Mouse (Mus musculus) cerebellum, postnatal 14 days (tissue): ENCODE results near the gene Ankrd34c.

Experiments used
- DNase-seq, 2 experiments: peaks; one replicate each; pipeline ENCODE4 v3.0.0; 2021; ENCODE audit warnings: mixed read lengths in 2 of 2

Ankrd34c gene

GRCm38 (mm10) chr9:89738295-89738694 lies at the start of gene Ankrd34c:
TSS of gene Ankrd34c (minus strand) at chr9:89738475.
- DNase-seq, result peak; percentile 35 to 38

GRCm38 (mm10) chr9:89787532-89787931 lies 49.3 kb upstream of the Ankrd34c start:
- DNase-seq, result no peak

GRCm38 (mm10) chr9:89781395-89781927 lies 43.2 kb upstream of the Ankrd34c start:
- no peak for DNase-seq

DNA sequence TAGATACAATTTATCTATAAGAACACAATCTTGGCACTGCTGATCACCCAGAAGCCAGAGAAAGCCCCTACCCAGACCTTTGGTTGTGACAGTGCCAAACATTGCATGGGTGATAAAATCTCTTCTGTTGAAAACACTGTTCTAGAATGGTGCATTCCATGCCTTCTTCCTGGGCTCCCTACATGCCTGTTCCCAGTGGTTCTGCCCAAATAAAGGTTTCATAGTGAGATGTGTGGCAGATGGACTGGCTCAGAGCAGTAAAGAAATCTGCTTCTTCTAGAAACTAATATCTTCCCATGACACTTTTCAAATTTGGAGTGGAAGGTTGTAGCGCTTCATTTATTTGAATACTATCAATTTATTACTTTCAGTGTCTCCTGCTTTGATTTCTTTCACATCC lies 41.0 kb upstream of the Ankrd34c start:
- DNase-seq, result no peak

DNA sequence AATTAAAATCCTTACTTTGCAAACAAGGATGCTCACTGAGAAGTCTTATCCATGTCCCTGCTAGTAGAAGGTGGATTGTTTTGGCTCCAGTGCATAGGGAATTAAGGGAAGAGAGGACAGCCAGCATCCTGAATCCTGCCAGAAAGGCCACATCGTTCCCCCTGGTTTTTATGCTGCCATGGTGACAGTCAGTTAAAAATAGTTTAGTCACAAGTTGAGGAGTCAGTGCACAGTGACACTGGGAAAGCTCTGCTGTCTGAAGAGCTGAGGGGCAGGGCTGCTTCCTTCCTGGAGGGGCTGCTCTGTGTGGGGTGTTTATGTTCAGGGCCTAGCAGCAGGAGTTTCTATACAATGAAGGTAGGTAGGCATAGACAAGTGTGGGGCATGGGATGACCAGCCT lies 32.9 kb upstream of the Ankrd34c start:
- peak in 1 of 2 experiments; percentile 15 for DNase-seq

DNA sequence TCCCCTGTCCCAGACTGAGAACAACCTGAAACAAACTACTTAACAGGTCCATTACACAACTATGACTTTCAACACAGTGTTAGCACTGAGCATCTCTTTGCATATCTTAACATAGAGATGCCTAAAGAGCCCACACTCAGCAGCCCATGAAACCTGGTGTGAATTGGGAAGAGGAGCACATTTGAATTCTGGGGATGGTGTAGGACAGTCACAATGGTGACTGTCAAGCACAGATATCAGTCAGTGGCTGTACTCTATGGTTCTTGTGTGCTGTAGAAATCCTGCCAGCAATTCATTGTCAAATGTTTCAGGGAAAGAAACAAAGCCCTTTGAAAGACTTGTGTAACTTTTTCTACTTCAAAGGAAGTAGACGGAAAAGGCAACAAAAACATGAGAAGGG lies 23.7 kb upstream of the Ankrd34c start:
- no peak for DNase-seq

- DNase-seq, result no peak
Measured at GRCm38 (mm10) chr9:89758569-89758968, 20.3 kb upstream of the Ankrd34c start.

- no peak for DNase-seq
Measured at GRCm38 (mm10) chr9:89758139-89758538, 19.9 kb upstream of the Ankrd34c start.

GRCm38 (mm10) chr9:89757571-89757970 lies 19.3 kb upstream of the Ankrd34c start:
- DNase-seq, result no peak

DNA sequence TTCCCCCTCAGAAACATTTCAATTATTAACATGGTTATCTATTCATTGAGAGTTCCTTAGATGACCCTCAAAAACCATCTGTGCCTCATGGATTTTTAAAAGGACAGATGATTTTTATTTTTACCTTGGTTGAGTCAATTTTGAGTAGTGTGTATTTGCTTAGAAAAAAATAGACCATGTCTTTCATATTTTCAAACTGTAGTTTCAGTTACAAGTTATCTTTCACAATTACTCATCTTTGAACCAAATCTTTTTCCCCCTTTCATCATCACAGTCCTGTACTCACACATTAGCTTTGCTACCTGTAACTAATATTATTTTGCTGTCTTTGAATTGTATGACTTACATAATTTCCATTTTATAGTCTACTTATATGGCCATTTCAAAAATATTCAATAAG lies 1.8 kb upstream of the Ankrd34c start:
- DNase-seq, result no peak

DNA sequence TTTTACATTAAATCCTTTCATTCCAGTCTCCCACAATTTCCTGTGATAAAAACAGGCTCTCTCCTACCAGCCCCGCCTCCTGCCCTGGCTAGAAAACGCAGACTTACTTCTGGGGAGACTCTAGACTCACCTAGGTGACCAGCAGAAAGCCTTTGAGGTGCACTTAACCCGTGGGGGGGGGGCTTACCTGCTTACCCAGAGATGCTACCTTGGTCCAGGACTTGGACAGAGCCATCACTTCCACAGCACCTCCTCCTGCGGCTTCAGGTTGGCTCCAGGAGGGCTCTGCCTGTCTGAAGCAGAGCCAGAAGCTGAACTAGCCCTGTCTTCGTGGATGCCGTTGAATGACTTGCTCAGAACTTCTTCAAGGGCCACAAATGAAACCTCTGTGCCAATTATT lies 387 bp downstream of the Ankrd34c start:
- DNase-seq, result peak in 1 of 2 experiments; percentile 1

DNA sequence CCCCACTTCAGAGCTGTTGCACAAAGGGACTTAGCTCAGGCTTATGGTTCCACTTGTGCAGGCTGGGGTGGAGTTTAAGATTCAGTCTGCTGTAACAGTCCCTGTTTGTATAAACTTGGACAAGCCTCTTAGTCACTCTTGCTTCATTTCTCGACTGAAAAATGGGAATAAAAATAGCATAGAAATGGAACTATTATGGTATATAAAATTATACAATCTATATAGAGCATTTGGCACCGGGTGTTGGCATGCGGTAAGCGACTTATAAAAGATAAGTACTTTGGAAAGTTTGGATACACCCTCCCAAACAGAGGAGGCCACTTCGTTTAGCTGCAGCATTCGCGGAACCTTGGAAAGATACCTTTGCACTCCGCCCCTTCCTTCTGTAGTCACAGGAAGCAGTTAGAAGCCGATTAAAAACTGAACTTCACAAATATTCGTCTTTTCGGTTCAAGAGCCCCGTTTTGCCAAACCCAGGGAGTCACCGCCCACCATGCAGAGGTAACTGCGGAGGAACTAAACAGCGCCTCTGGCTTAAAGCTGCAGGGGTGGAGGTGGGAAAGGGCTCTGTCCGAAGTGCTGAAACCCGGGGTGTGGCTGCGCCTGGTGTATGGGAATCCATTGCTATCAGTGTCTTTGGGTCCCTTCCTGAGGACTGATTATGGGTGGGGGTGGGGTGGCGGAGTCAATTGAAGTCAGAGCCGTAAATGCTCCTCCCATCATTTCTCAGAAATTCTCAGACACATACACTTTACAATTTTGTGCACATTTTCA lies 1.2 kb downstream of the Ankrd34c start:
- DNase-seq, result no peak

- peak; percentile 35 to 40 for DNase-seq
Measured at GRCm38 (mm10) chr9:89706906-89707305, 31.4 kb downstream of the Ankrd34c start.

DNA sequence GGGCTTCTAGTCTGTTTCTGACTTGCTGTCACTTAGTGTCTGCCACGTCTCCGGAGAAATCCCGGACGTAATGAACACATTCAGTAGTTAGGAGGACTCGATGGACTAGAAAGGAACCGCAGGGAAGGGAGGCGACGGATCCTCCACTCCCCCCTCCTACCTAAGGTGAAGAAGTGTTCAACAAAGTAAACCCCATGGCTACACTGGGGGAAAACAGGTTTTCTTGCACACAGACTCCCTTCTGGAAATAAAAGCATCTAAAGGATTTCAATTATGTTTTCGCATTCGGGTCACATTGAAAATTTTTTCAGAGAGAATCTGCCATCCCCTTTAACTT lies 33.1 kb downstream of the Ankrd34c start:
- no peak for DNase-seq

DNA sequence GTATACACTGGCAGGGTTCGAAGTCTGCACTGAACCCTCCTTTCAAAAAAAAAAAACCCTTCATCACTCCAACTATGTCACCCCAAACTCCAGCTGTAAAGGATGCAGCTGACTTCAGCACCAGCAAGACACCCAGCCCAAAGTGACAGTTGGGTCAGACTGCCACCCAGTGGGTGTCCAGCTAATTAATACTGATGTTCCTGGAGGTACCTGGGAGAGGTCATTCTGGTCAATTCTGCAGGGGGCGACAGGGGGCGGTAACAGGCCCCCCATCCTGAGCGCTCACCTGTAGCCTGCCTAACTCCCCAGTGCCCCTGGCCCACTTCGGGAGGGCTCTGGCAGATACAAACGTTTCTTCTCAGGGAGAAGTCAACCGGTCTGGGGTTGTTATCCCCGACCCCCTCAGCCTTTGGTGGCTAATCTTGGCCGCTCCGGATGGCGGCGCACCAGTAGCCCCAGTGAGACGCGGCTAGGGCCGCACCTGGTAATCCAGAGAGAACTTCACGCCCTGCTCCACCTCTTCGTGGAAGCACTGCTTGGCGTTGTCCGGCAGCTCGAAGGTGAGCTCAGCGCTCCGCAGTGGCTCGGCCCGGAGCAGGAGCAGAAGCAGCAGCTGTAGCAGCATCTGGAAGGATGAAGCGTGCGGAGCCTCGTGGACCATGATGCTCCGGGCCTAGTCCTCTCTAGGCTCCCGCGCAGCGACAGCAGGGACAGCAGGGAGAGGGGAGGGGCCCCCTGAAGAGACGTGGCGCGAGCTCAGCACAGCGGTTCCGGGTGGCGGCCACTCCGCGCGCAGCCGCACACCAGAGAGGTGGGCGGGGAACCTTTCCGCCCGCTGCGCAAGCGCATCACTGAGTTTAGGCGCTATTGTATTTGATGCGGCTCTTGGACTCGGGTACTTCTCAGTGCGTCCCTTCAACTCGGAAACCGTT lies 33.7 kb downstream of the Ankrd34c start, which contains the start of gene Tmed3:
TSS of gene Tmed3 (minus strand) at position 804 of the 932 bp plus-strand sequence.
- peak; percentile 84 to 90 for DNase-seq

DNA sequence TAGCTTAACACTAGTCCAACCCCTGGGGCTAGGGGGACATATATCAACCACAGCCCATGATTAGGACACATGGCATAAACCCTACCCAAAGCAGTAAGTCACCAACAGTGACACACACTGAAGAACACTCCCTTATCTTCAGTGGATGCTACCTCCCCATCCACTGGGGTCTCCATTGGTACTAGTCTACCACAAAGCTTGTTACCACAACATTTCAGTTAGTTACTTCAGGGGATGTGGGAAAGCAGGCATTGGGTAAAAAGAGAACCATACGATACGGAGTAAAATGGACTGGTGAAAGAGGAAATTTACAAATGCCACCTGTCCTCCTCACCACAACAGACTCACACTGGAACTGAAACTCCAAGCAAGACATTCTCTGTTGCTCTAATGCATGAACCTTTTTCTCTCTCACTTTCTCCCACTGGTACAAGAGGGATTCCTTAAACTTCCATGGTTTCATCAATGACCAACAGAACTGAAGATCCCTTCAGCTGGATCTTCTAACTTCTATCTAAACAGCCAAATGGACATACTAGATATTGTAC lies 37.3 kb downstream of the Ankrd34c start:
- DNase-seq, result no peak

DNA sequence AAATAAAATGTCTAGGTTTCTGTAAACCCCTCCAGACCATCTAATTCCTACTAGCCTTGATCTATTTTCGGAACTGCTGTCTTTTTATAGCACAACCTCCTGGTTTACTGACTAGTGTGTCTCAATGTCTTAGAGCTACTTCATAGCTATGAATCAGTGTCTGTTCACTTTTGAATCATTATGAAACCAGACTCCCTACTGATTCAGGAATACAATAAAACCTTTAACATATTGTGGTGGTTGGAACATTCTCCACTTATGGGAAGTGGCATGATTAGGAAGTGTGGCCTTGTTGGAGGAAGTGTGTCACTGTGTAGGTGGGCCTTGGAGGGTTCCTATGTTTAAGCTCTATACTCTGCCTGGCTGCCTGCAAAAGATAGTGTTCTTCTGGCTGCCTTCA lies 43.1 kb downstream of the Ankrd34c start:
- no peak for DNase-seq

GRCm38 (mm10) chr9:89693670-89694069 lies 44.6 kb downstream of the Ankrd34c start:
- DNase-seq, result no peak

GRCm38 (mm10) chr9:89689179-89689578 lies 49.1 kb downstream of the Ankrd34c start:
- DNase-seq, result no peak

DNA sequence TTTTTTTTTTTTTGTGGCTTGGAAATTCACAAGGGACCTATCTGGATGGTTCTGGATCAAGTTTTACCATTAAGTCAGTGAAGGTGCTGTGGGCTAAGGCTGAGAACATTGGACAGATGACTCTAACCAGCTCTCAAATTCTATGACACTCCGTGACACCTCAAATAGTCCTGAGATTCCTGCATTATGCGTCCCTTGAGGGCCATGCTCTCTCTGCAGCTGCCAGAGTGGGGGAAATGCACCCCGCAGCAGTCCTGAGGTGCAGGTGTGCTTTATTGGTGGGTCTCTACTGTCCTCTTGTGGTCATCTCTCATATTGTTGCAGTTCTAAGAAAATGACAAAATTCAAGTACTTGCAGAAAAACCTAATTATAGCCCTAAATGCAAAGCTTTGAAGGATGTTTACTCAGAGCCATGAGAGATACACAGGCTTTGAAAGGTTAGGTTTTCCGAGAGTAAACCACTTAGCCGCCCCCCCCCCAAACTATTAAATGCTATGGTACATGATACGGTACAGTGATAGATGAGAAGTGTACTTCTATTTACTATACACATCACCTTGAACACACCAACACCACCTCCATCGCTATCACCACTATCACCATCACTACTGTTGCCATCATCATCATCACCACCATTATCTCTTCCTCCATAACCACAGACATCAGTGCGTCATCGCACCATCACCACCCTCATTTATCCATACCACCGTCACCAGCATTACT lies 50.6 kb downstream of the Ankrd34c start:
- DNase-seq, result peak; percentile 38 to 44

DNA sequence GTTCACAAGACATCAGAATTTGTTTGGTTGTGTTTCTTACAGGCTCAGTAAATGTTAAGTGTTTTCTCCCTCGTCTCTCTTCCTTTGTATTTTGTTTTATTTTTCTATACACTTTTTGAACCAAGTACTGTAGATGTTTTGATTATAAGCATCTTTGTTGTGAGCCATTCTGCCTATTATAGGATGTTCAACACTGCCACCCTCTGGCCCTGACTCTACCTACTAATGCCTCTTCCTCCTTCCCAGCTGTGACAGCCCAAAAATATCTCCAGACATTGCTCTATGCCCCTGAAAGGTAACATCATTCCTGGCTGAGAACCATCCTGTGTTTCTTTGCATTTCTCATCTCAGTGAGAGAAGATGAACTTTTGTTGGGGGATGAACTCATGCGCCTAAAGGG lies 52.0 kb downstream of the Ankrd34c start:
- DNase-seq, result no peak

GRCm38 (mm10) chr9:89678974-89679373 lies 59.3 kb downstream of the Ankrd34c start:
- DNase-seq, result peak; percentile 64 to 69
